Mouse (Mus musculus): ENCODE data around the gene Tmem132d. TPM values are rescaled to one million over a fixed set of nuclear protein-coding genes. Genes with fewer than 3 reads are reported as not detected.

Tmem132d gene
- total and polyA plus RNA-seq, 2 experiments from 2014 or later, result 2.3 to 13.0 TPM

DNA sequence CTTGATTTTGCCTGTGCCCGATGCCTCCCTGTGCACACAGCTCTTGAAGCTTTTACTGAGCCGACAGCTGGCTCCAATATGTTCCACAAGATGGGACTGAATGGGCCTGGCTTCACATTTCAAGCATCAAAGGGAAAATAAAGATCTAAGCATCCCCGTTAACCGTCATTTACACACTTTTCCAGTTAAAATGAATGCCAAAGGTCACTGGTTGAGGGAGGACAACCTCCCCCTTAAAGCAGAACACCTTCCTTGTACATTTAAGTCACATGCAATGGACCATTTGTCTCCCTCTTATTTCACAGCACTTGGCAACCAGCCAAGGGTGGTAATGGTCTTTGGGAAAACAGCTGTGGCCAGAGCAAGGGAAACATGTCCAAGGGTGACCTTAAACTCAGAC is 188.7 kb downstream of the Tmem132d start:
- peak; percentile 47 for DNase-seq

DNA sequence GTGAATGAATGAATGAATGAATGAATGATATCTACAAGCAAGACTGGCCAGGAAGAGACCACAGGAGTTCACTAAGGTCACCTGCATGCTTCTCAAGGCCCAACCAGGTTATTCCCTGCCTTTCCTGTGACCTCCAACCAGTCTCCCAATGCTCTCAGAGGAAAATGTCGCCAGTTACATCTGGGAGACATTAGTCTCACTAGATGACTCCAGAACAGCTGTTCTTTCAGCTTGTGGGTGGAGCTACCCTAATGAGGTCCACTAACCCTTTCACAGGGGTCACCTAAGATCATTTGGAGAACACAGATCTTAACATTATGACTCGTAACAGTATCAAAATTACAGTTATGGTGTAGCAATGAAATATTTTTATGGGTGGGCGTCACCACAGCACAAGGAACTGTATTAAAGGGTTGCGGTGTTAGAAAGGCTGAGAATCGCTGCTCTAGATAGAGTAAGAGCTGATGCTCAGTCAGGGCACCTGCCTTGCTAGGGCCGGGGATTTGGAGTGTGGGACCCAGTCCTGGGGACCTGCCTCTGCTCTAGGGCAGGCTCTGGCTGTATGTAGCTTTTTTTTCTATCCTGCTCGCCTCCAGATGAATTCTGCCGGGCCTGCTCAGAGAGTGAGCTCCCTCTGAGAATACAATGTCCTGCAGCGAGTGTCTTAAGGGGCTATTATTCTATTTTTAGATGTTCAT is 196.1 kb downstream of the Tmem132d start:
- Histone ChIP-seq H3K36me3 (ENCODE audit: insufficient read depth) (no peaks in the 10 kb centered on the region), H3K9ac (no peak overlapping the region), H3K4me2 (ENCODE audit: low read depth) (no peak overlapping the region), H3K27me3 (ENCODE audit: insufficient read depth, low read length) (no peaks in the 10 kb centered on the region), H3K27ac (ENCODE audit: low read depth, low read length) (no peak overlapping the region), H3K9me3 (ENCODE audit: low read length) (no peaks in the 10 kb centered on the region), H3K4me1 (ENCODE audit: insufficient read depth) (no peaks in the 10 kb centered on the region), H3K4me3 (ENCODE audit: low read depth, low read length) (no peak overlapping the region)
- 63% methylated on average over 9 of the region's 9 CpGs for WGBS
- ATAC-seq (no peak), DNase-seq (no peak)
- no peak for TF ChIP-seq CTCF (IDR thresholded peaks at IDR 0.05; ENCODE audit: low read depth)

More for the DNA sequence above, 188.7 kb downstream of the Tmem132d start:
- Histone ChIP-seq H3K9me3 (ENCODE audit: low read length) (no peaks in the 10 kb centered on the region), H3K4me3 (ENCODE audit: low read depth, low read length) (no peak overlapping the region), H3K27me3 (ENCODE audit: insufficient read depth, low read length) (no peaks in the 10 kb centered on the region), H3K36me3 (ENCODE audit: insufficient read depth) (no peaks in the 10 kb centered on the region), H3K9ac (no peak overlapping the region), H3K4me1 (ENCODE audit: insufficient read depth) (no peaks in the 10 kb centered on the region), H3K4me2 (ENCODE audit: low read depth) (no peak overlapping the region), H3K27ac (ENCODE audit: low read depth, low read length) (no peak overlapping the region)
- 48% methylated on average over 4 of the region's 4 CpGs for WGBS
- TF ChIP-seq CTCF (IDR thresholded peaks at IDR 0.05; ENCODE audit: low read depth), result no peak
- ATAC-seq, result no peak

DNA sequence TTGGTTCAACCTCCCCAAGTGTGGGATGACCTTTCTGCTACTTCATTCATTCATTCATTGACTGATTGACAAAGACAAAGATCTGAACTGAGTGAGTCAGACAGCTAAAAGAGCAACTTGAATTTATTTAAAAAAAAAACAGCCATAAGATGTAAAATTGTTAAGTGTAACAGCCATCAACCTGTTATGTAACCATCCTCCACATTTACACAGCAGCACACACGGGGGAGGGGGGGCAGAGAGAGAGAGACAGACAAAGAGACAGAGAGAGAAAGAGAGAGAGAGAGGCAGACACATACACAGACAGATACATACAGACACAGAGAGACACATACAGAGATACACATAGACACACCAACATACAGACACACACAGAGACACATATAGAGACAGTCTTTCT is 197.3 kb downstream of the Tmem132d start:
- Histone ChIP-seq H3K4me3 (ENCODE audit: low read depth, low read length) (no peak overlapping the region), H3K4me2 (ENCODE audit: low read depth) (no peak overlapping the region), H3K36me3 (ENCODE audit: insufficient read depth) (no peaks in the 10 kb centered on the region), H3K9ac (no peak overlapping the region), H3K27me3 (ENCODE audit: insufficient read depth, low read length) (no peaks in the 10 kb centered on the region), H3K27ac (ENCODE audit: low read depth, low read length) (no peak overlapping the region), H3K4me1 (ENCODE audit: insufficient read depth) (no peaks in the 10 kb centered on the region), H3K9me3 (ENCODE audit: low read length) (no peaks in the 10 kb centered on the region)
- DNase-seq, result no peak
- no peak for TF ChIP-seq CTCF (IDR thresholded peaks at IDR 0.05; ENCODE audit: low read depth)
- ATAC-seq, result no peak
- 50% methylated on average over 1 of the region's 1 CpGs for WGBS

DNA sequence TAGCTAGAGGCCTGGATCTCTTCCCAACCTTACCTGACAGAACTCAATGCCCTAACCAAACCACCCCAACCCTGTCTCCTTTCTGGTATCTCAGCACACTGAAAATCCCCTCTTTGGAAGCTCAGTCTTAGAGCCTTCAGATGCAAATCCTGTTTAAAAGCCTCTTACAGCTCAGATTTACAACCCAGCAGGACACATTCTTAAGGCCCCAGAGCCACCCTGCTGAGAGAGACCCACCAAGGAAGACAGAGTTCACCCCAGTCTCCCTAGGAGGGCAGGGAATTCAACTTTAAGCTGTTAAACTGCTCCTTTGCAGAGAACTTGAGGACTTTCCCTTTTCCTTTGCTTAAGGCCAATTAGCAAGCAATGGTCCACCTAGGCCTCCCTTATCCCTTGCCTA is 199.8 kb downstream of the Tmem132d start:
- ATAC-seq (no peak), DNase-seq (no peak)

DNA sequence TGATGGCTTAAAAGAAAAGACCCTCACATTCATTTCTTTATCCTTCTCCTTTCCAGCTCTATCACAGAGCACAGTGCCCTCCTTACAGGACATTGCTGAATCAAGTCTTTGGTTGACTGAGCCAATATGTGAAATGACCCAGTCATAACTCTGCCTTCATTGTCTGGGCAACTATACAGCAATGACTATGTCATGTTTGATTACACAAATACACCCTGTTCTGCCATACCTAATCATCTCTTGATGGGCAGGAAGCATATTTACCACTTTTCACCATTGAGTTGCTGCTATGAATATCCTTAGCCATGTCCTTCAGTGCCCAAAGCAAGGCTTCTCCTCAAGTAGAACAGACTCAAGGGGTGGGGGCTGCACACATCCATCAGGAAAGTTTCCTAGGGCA is 214.6 kb downstream of the Tmem132d start:
- Histone ChIP-seq H3K9ac (no peak overlapping the region), H3K27ac (ENCODE audit: low read depth, low read length) (no peak overlapping the region), H3K4me2 (ENCODE audit: low read depth) (no peak overlapping the region), H3K27me3 (ENCODE audit: insufficient read depth, low read length) (no peaks in the 10 kb centered on the region), H3K9me3 (ENCODE audit: low read length) (no peaks in the 10 kb centered on the region), H3K4me3 (ENCODE audit: low read depth, low read length) (no peak overlapping the region), H3K4me1 (ENCODE audit: insufficient read depth) (no peaks in the 10 kb centered on the region), H3K36me3 (ENCODE audit: insufficient read depth) (no peaks in the 10 kb centered on the region)
- ATAC-seq, result no peak
- TF ChIP-seq CTCF (IDR thresholded peaks at IDR 0.05; ENCODE audit: low read depth), result no peak
- no peak for DNase-seq

More for the DNA sequence above, 199.8 kb downstream of the Tmem132d start:
- Histone ChIP-seq H3K27ac (ENCODE audit: low read depth, low read length) (no peak overlapping the region), H3K27me3 (ENCODE audit: insufficient read depth, low read length) (no peaks in the 10 kb centered on the region), H3K4me1 (ENCODE audit: insufficient read depth) (no peaks in the 10 kb centered on the region), H3K4me2 (ENCODE audit: low read depth) (no peak overlapping the region), H3K36me3 (ENCODE audit: insufficient read depth) (no peaks in the 10 kb centered on the region), H3K4me3 (ENCODE audit: low read depth, low read length) (no peak overlapping the region), H3K9me3 (ENCODE audit: low read length) (no peaks in the 10 kb centered on the region), H3K9ac (no peak overlapping the region)
- no peak for TF ChIP-seq CTCF (IDR thresholded peaks at IDR 0.05; ENCODE audit: low read depth)

DNA sequence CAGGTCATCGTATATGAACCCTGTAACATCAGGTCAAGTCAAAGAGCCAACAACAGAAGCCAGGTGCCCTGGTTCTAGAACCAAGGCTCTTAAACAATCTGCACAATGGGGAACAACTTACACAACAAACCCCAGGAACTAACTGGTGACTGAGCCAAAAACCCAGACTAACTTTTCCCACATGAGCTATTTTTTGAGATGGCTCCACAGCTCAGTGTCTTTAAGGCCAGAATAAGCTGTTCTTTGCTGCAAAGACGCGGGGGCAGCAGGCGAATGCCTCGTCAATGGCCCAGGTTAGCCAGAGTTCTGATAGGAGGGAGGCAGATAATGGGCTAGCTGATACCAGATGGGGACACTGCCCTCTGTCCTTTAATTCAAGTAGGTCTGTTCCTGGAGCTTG is 221.8 kb downstream of the Tmem132d start:
- WGBS, result 90% methylated on average over 5 of the region's 5 CpGs
- no peak for TF ChIP-seq CTCF (IDR thresholded peaks at IDR 0.05; ENCODE audit: low read depth)

DNA sequence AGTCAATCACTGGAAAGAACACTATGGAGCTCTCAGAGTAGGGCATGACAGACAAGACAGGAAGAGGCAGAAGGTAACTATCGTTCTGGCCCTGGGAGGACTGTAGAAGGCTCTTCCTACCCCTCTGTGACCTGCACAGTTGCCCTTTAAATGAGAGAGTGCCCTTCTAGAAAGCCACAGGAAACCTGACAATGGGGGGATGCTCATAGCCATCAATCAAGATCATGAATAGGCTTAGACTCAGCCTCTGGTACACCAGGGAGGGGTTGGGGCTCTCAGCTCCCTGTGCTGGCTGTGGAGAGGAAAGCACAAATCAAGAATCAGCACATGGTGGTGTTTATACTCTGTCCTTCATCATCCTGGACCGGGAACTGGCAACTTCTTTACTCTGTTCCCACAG is 227.2 kb downstream of the Tmem132d start:
- ATAC-seq (no peak), DNase-seq (no peak)
- Histone ChIP-seq H3K27ac (ENCODE audit: low read depth, low read length) (no peak overlapping the region), H3K4me3 (ENCODE audit: low read depth, low read length) (no peak overlapping the region), H3K4me2 (ENCODE audit: low read depth) (no peak overlapping the region), H3K27me3 (ENCODE audit: insufficient read depth, low read length) (no peaks in the 10 kb centered on the region), H3K9me3 (ENCODE audit: low read length) (no peaks in the 10 kb centered on the region), H3K4me1 (ENCODE audit: insufficient read depth) (peaks cover 9% of the 10 kb centered on the region; the same call in 1 of the 2 replicates), H3K36me3 (ENCODE audit: insufficient read depth) (no peaks in the 10 kb centered on the region), H3K9ac (no peak overlapping the region)
- TF ChIP-seq CTCF (IDR thresholded peaks at IDR 0.05; ENCODE audit: low read depth), result no peak
- WGBS, result 53% methylated on average over 2 of the region's 2 CpGs

More for the DNA sequence above, 221.8 kb downstream of the Tmem132d start:
- no peak overlapping the region for H3K4me2 ChIP-seq (ENCODE audit: low read depth)
- H3K9me3 ChIP-seq (ENCODE audit: low read length), result no peaks in the 10 kb centered on the region
- no peak overlapping the region for H3K27ac ChIP-seq (ENCODE audit: low read depth, low read length)
- ATAC-seq (no peak), DNase-seq (no peak)
- H3K36me3 ChIP-seq (ENCODE audit: insufficient read depth), result no peaks in the 10 kb centered on the region
- H3K27me3 ChIP-seq (ENCODE audit: insufficient read depth, low read length), result no peaks in the 10 kb centered on the region
- H3K4me1 ChIP-seq (ENCODE audit: insufficient read depth), result no peaks in the 10 kb centered on the region
- no peak overlapping the region for H3K4me3 ChIP-seq (ENCODE audit: low read depth, low read length)
- H3K9ac ChIP-seq, result no peak overlapping the region
